Mouse (Mus musculus): ENCODE data around the gene Jarid2.

Gene Jarid2

DNA sequence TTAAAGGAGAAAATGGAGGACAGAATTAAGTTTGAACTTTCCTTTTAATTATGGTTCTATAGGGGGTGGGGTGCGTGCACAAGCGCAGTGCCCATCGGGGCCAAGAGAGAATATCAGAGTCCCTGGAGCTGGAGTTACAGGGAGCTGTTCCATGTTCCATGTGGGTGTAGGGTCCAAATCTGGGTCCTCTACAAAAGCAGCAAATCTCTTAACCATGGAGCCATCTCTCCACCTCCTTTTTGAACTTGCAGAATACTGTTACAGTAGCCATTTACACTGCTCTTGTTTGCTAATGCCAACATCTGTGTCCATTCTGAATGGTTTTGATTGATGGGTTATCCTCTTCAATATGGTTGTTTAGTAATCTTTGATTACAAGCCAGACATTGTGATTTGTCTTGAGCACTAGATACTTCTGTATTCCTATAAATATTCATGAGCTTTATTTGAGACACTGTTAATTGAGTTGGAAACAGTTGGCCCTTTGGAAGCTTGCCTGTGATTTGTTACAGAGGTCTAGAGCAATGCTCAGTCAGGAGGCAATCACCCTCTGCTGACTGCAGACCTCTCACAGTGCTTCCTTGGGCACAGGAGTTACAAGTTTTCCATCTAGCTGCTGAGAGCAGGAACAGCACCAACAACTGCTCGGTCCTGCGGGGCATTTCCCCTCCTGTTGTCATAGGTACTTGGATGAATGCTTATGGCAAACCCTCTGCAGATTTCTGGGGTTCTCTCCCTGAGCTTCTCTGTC, 231.4 kb downstream of the Jarid2 start:
- DNase-seq (ENCODE audit: low read depth, low spot score): no peak

Measured in ES-CJ7 (cell line).